In genomic region chr10:119610279-119610895, GRCm38 (mm10) we compare ENCODE assay signal across 8 mouse cellular contexts.
A peak's percentile ranks its signal among the peaks of the same experiment; 100 is the strongest.
DNase-seq lines count a peak whose midpoint lies in the region; ATAC-seq and TF ChIP-seq lines count a peak whose summit lies in the region.

No protein-coding gene starts in this region.

- H3K4me1 ChIP-seq in hindbrain, embryonic 11.5 days (replicated peaks; ENCODE audit: control insufficient read depth, insufficient read depth, low read length) = no peaks in the 10 kb centered on the region
- peaks cover 3% of the 10 kb centered on the region for H3K4me1 ChIP-seq in hindbrain, embryonic 12.5 days
- peaks cover 19 to 51% of the 10 kb centered on the region in 2 experiments for H3K4me1 ChIP-seq in CH12.LX (ENCODE audit: control insufficient read depth in 1 of 2, insufficient read depth in 2 of 2)
- H3K4me1 ChIP-seq in intestine, embryonic 16.5 days (ENCODE audit: control insufficient read depth, insufficient read depth, low read length) = peaks cover under 1% of the 10 kb centered on the region; the same call in 1 of the 2 replicates

- DNase-seq in hindbrain, embryonic 11.5 days (ENCODE audit: low spot score) = peak; percentile 27
- DNase-seq in CH12.LX (ENCODE audit: extremely low read depth) = peak; percentile 70
- peak; percentile 55 for DNase-seq in brain, adult 2 months (ENCODE audit: low read depth, low spot score)
- DNase-seq in right cerebral cortex, postnatal 25 days = no peak
- DNase-seq in c-Kit-positive CD71-positive TER-119-positive erythroid progenitor cells, embryonic 14.5 days (ENCODE audit: low spot score) = no peak

- 77% methylated on average over 9 of the region's 9 CpGs for WGBS in hindbrain, embryonic 11.5 days
- WGBS in hindbrain, embryonic 12.5 days = 72% methylated on average over 9 of the region's 9 CpGs
- WGBS in intestine, embryonic 16.5 days = 53% methylated on average over 9 of the region's 9 CpGs

- no peaks in the 10 kb centered on the region for H3K79me2 ChIP-seq in CH12.LX (replicated peaks; ENCODE audit: control insufficient read depth, extremely low read depth, insufficient read depth, poor library complexity, severe bottlenecking)
- no peaks in the 10 kb centered on the region for H3K79me2 ChIP-seq in myocyte (ENCODE audit: control insufficient read depth, insufficient read depth)

- peak; percentile 17; the same call in 1 of the 2 replicates for TF ChIP-seq EP300 in CH12.LX (IDR thresholded peaks at IDR 0.05; ENCODE audit: low read length)

- no peak overlapping the region for H3ac ChIP-seq in myocyte (ENCODE audit: control insufficient read depth, insufficient read length)

- H3K27ac ChIP-seq in hindbrain, embryonic 11.5 days (ENCODE audit: low read depth, low read length) = no peak overlapping the region
- no peak overlapping the region; the same call in 1 of the 2 replicates for H3K27ac ChIP-seq in hindbrain, embryonic 12.5 days
- peak overlapping the region; percentile 87 for H3K27ac ChIP-seq in CH12.LX (ENCODE audit: insufficient read depth, low read depth)
- H3K27ac ChIP-seq in intestine, embryonic 16.5 days (ENCODE audit: low read length) = no peak overlapping the region

- peak; percentile 51 for TF ChIP-seq RAD21 in CH12.LX (IDR thresholded peaks at IDR 0.05; ENCODE audit: low read depth, low read length)

- ATAC-seq in hindbrain, embryonic 11.5 days (ENCODE audit: low FRiP score) = no peak
- no peak for ATAC-seq in hindbrain, embryonic 12.5 days (ENCODE audit: low FRiP score)
- ATAC-seq in intestine, embryonic 16.5 days = no peak

- in situ Hi-C loops in CH12.LX (cut with MboI; ENCODE audit: low pct_ligation_motif_present, low pct_unique_long_range_greater_than_20kb, low sequenced_read_pairs) = no loop called here

- H3K9me3 ChIP-seq in hindbrain, embryonic 11.5 days (ENCODE audit: control insufficient read depth, low read length) = no peaks in the 10 kb centered on the region
- H3K9me3 ChIP-seq in hindbrain, embryonic 12.5 days (replicated peaks) = no peaks in the 10 kb centered on the region
- no peaks in the 10 kb centered on the region for H3K9me3 ChIP-seq in CH12.LX (replicated peaks; ENCODE audit: low read length)
- no peaks in the 10 kb centered on the region for H3K9me3 ChIP-seq in intestine, embryonic 16.5 days (ENCODE audit: control insufficient read depth, low read length)

- dilution Hi-C loops in CH12.LX (cut with MboI; ENCODE audit: extremely low pct_ligation_motif_present, extremely low pct_unique_long_range_greater_than_20kb, low sequenced_read_pairs) = no loop called here

- TF ChIP-seq CTCF in CH12.LX (conservative IDR thresholded peaks at IDR 0.05 in 1 of 2, IDR thresholded peaks at IDR 0.05 in 1 of 2; ENCODE audit: low read depth in 2 of 2, low read length in 2 of 2) = peak; percentile 79 to 90

- H3K4me3 ChIP-seq in hindbrain, embryonic 11.5 days (ENCODE audit: low read depth, low read length) = no peak overlapping the region
- H3K4me3 ChIP-seq in hindbrain, embryonic 12.5 days = no peak overlapping the region
- H3K4me3 ChIP-seq in CH12.LX (replicated peaks in 1 of 3; ENCODE audit: low read depth in 2 of 3, low read length in 2 of 3, poor library complexity in 1 of 3) (peak overlapping the region; percentile 47 to 65 (median 64)), myocyte (no peak overlapping the region)
- no peak overlapping the region for H3K4me3 ChIP-seq in intestine, embryonic 16.5 days (ENCODE audit: low read length)

- TF ChIP-seq POLR2A in CH12.LX (IDR thresholded peaks at IDR 0.05; ENCODE audit: low read depth, low read length) (no peak), myocyte (IDR thresholded peaks at IDR 0.05; ENCODE audit: insufficient read length, low read depth) (no peak)

- no peak overlapping the region for H3K4me2 ChIP-seq in hindbrain, embryonic 11.5 days (replicated peaks; ENCODE audit: low read depth, low read length)
- no peak overlapping the region for H3K4me2 ChIP-seq in hindbrain, embryonic 12.5 days (replicated peaks)
- H3K4me2 ChIP-seq in CH12.LX (ENCODE audit: insufficient read depth, low read depth, poor library complexity, severe bottlenecking) (peak overlapping the region; percentile 85), myocyte (ENCODE audit: low read depth) (peak overlapping the region; percentile 3)
- H3K4me2 ChIP-seq in intestine, embryonic 16.5 days (ENCODE audit: low read depth, low read length) = 0 out of 2 replicates have a peak overlapping the region, but pooled peaks have one; percentile 4

- no peaks in the 10 kb centered on the region for H3K27me3 ChIP-seq in hindbrain, embryonic 11.5 days (ENCODE audit: control insufficient read depth, insufficient read depth, low read length)
- no peaks in the 10 kb centered on the region for H3K27me3 ChIP-seq in hindbrain, embryonic 12.5 days
- H3K27me3 ChIP-seq in CH12.LX (replicated peaks) (no peaks in the 10 kb centered on the region), myocyte (ENCODE audit: control insufficient read depth, insufficient read depth, insufficient read length) (no peaks in the 10 kb centered on the region)
- H3K27me3 ChIP-seq in intestine, embryonic 16.5 days (replicated peaks; ENCODE audit: control insufficient read depth, insufficient read depth, low read length) = no peaks in the 10 kb centered on the region

- H3K9ac ChIP-seq in hindbrain, embryonic 11.5 days (ENCODE audit: low read depth, low read length) = no peak overlapping the region
- no peak overlapping the region for H3K9ac ChIP-seq in hindbrain, embryonic 12.5 days
- H3K9ac ChIP-seq in CH12.LX (ENCODE audit: insufficient read depth, low read depth) = peak overlapping the region; percentile 53
- no peak overlapping the region for H3K9ac ChIP-seq in intestine, embryonic 16.5 days (ENCODE audit: low read depth, low read length)

- no peaks in the 10 kb centered on the region for H3K36me3 ChIP-seq in hindbrain, embryonic 11.5 days (ENCODE audit: control insufficient read depth, insufficient read depth, low read length)
- no peaks in the 10 kb centered on the region for H3K36me3 ChIP-seq in hindbrain, embryonic 12.5 days
- no peaks in the 10 kb centered on the region for H3K36me3 ChIP-seq in CH12.LX (replicated peaks in 1 of 2; ENCODE audit: control insufficient read depth in 1 of 2, insufficient read depth in 1 of 2, low read length in 1 of 2)
- no peaks in the 10 kb centered on the region for H3K36me3 ChIP-seq in intestine, embryonic 16.5 days (ENCODE audit: control insufficient read depth, insufficient read depth, low read length)
- H3K36me3 ChIP-seq in myocyte (ENCODE audit: control insufficient read depth, insufficient read depth) = no peaks in the 10 kb centered on the region

TF ChIP-seq in CH12.LX, 34 proteins besides CTCF, POLR2A, EP300 and RAD21 (continues in another document):
- no peak for TF ChIP-seq POLR2AphosphoS2 (IDR thresholded peaks at IDR 0.05; ENCODE audit: low read depth, low read length)
- peak; percentile 58 for TF ChIP-seq SMC3 (IDR thresholded peaks at IDR 0.05; ENCODE audit: low read depth, low read length)
- TF ChIP-seq SIN3A (IDR thresholded peaks at IDR 0.05; ENCODE audit: low read length) = peak; percentile 59
- no peak for TF ChIP-seq MYC (IDR thresholded peaks at IDR 0.05; ENCODE audit: low read depth, low read length)
- peak; percentile 58; the same call in 1 of the 2 replicates for TF ChIP-seq JUND (conservative IDR thresholded peaks at IDR 0.05; ENCODE audit: low read depth, low read length)
- TF ChIP-seq MAX (IDR thresholded peaks at IDR 0.05; ENCODE audit: low read length) = no peak
- no peak for TF ChIP-seq E2F4 (IDR thresholded peaks at IDR 0.05; ENCODE audit: insufficient replicate concordance, low read depth, low read length)
- no peak for TF ChIP-seq ZMIZ1 (IDR thresholded peaks at IDR 0.05; ENCODE audit: low read depth, low read length)
- TF ChIP-seq TBP (conservative IDR thresholded peaks at IDR 0.05; ENCODE audit: low read depth, low read length) = no peak
- TF ChIP-seq ELF1 (IDR thresholded peaks at IDR 0.05; ENCODE audit: low read depth, low read length) = peak; percentile 63
- TF ChIP-seq ZKSCAN1 (IDR thresholded peaks at IDR 0.05; ENCODE audit: borderline replicate concordance, low read depth, low read length) = no peak
- TF ChIP-seq RCOR1 (conservative IDR thresholded peaks at IDR 0.05; ENCODE audit: low read depth, low read length) = no peak
- no peak for TF ChIP-seq HCFC1 (IDR thresholded peaks at IDR 0.05; ENCODE audit: low read depth, low read length)
- peak; percentile 41; the same call in 1 of the 2 replicates for TF ChIP-seq IRF4 (IDR thresholded peaks at IDR 0.05; ENCODE audit: low read depth, low read length)
- TF ChIP-seq MEF2A (IDR thresholded peaks at IDR 0.05; ENCODE audit: borderline replicate concordance, low read depth, low read length) = 0 out of 2 replicates have a peak, but pooled peaks have one; percentile 12
- TF ChIP-seq USF1 (IDR thresholded peaks at IDR 0.05; ENCODE audit: low read depth, low read length) = no peak

TF ChIP-seq in myocyte, 11 proteins besides CTCF, POLR2A, EP300 and RAD21:
- no peak for TF ChIP-seq TCF12 (IDR thresholded peaks at IDR 0.05; ENCODE audit: insufficient read depth, poor library complexity, severe bottlenecking)
- no peak for TF ChIP-seq SRF (IDR thresholded peaks at IDR 0.05; ENCODE audit: control insufficient read depth, insufficient read length, low read depth)
- TF ChIP-seq POLR2AphosphoS2 (IDR thresholded peaks at IDR 0.05; ENCODE audit: insufficient read length, low read depth) = no peak
- no peak for TF ChIP-seq TCF3 (IDR thresholded peaks at IDR 0.05; ENCODE audit: insufficient read length, low read depth)
- no peak for TF ChIP-seq MYOD1 (IDR thresholded peaks at IDR 0.05; ENCODE audit: control insufficient read depth in 1 of 3, insufficient read length in 2 of 3, low read depth in 2 of 3)
- TF ChIP-seq CEBPB (IDR thresholded peaks at IDR 0.05; ENCODE audit: insufficient read depth, poor library complexity, severe bottlenecking) = no peak
- TF ChIP-seq E2F4 (IDR thresholded peaks at IDR 0.05; ENCODE audit: insufficient read depth) = no peak
- TF ChIP-seq MYOG (IDR thresholded peaks at IDR 0.05; ENCODE audit: control insufficient read depth in 1 of 3, insufficient read depth in 1 of 3, insufficient read length in 2 of 3, low read depth in 2 of 3) = no peak
TF ChIP-seq in myocyte: peak in this region for 0.

Comparison
In these comparisons a context has a peak if more than half of its experiments do, and no peak if none do; other contexts are left out.
1. DNase-seq: peak in hindbrain, embryonic 11.5 days (single experiment), CH12.LX (single experiment) and brain, adult 2 months (single experiment); none in right cerebral cortex, postnatal 25 days (single experiment) and c-Kit-positive CD71-positive TER-119-positive erythroid progenitor cells, embryonic 14.5 days (single experiment).
2. H3K4me2 ChIP-seq: peak in CH12.LX (single experiment), intestine, embryonic 16.5 days (single experiment) and myocyte (single experiment); none in hindbrain, embryonic 11.5 days (single experiment) and hindbrain, embryonic 12.5 days (single experiment).
3. H3K4me3 ChIP-seq: peak in CH12.LX (3 of 3); none in hindbrain, embryonic 11.5 days (single experiment), hindbrain, embryonic 12.5 days (single experiment), intestine, embryonic 16.5 days (single experiment) and myocyte (single experiment).